Mouse (Mus musculus) ovary, adult 18-20 months (tissue): ENCODE data around the gene 2810408A11Rik.
A peak's percentile ranks its signal among the peaks of the same experiment; 100 is the strongest.
"Not testable (repeated sequence)": the region's sequence is repeated elsewhere in the genome, so short reads cannot be mapped to it uniquely, and the experiment has no call there.

Experiments used
- DNase-seq: peaks from one replicate; pipeline ENCODE4 v3.0.0; 2022; ENCODE audit warnings: low spot score, mixed read lengths

The 2810408A11Rik gene

DNA sequence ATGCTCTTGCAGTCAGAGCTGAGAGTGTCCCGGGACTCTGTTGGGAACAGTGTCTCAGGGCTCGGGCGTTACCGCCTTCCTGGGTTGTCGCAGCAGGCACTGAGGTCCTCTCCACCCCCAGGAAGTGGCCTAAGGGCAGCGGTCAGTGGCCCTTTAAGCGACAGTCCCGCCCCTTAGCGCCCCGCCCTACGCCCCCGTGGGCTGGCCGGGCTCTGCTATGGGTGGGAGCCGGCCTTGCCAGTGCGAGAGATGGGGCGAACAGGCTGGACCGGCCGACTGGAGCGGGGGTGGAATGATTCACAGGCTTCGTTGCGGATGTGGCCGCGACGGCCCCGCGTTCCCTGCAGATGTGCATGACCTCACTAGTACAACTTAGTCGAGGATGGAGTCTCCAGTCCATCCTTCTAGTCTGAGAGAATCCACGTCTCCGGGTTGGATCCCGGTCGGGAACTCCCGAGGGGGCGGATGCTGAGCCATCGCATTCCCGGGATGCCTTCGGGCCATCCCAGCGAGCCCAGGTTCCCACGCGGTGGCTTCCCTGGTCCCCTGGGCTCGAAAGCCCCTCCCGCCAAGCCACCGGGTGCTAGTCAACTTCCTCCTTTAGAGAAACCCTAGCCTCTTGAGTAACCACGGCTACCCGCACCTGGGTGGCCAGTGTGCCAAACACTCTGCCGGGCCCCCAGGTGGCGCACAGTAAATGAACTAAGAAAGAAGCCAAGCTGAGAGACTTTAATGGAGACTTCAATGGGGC, 19.8 kb downstream of the 2810408A11Rik start, which contains the start of gene Kctd11:
Gene Kctd11, minus strand, starts transcription at position 554 of the 751 bp plus-strand sequence.
- DNase-seq: peak; percentile 90

DNA sequence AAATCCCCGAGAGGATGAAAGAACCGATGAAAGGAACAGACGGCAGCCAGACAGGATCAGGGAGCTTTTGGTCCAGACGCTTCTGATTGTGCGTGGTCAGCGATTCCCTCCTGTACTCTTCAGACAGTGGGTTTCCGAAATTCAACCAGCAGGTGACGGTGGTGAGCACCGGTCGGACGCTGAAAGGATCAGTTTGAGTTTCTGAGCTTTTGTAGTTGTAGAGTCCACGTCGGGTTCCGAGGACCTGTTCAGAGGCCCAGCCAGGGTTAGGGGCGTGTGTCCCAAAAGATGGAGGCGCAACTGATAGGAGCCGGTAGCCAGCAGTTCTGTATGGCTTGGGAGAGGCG, 20.3 kb downstream of the 2810408A11Rik start:
- DNase-seq: no peak

DNA sequence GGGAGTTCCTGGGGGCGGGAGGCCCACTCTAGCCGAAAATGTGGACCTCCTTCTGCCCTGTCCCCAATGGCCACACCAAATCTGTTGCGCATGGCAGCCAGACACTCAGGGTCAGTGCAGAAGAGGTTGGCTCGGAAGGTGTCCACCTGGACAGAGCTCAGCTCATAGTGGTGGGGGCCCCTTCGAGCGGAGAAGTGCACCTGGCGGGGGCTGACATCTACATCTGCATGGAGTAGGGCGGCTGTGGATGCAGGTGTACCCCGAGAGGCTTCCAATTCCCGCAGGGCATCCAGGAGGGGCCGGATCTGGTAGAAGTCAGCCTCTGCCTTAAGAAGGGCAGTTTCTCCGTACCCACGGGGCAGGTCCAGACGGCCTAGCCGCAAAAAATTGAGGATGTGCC, 21.1 kb downstream of the 2810408A11Rik start:
- no peak for DNase-seq

DNA sequence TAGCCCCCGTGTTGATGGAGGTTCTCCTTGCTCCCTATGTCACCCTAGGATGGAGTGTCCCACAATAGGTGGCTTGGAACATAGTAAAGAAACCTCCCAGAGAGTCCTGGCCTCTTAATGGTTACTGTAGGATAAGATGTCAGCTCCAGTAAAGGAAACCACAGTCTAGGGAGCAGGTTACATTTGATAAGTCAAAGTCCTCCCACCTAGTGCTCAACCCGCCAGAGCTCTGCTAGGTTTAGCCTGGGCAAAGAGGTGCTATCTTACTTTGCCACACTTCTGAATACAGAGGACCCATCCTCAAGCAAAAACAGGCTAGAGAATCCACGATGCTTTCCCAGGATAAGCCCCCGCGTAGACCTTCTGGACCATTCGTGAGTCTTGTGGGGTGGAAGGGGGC, 21.8 kb downstream of the 2810408A11Rik start:
- no peak for DNase-seq

- DNase-seq: no peak
These were observed 22.4 kb downstream of the 2810408A11Rik start for GRCm38 (mm10) chr11:69878399-69878798.

- no peak for DNase-seq
These were observed 22.9 kb downstream of the 2810408A11Rik start, which contains the start of gene Tmem95 for GRCm38 (mm10) chr11:69877878-69878277. Gene Tmem95 (minus strand): TSS chr11:69878018.

DNA sequence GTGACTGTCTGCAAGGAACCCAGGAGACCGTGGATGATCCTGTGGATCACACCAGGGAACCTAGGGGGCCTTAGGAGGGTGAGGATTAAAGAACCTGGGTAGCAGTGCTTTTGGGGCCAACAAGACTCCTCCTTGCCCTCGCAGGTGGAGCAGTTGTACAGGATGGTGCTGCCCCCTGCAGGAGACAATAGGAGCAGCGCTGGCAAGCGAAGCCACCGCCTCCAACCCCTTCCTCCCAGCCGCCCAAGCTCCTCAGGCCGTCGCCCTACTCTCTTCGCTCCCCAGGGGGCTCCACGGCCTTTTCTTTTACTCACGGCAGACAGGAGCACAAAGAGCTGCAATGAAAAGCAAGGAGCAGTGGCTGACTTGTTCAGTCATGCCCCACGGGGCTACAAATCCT, 23.9 kb downstream of the 2810408A11Rik start:
- DNase-seq: peak; percentile 63

DNA sequence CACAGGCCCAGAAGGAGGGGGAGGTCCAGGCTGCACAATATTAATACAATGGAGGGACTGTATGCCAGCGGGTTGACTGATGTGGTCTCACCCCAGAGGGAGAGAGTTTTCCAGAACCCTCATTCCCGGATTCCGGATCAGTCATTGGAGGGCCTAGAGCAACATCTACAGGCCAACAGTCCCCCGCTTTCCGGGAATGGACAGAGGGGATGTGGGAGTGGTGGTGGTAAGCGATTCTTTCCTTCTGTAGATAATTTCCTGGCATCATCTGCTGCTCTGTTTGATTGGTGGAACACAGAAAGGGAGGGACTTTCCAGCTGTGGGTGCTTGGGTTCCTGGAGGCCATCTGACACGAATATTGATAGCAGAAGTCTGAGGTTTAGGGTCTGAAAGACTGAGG, 24.6 kb downstream of the 2810408A11Rik start:
- DNase-seq: no peak

DNA sequence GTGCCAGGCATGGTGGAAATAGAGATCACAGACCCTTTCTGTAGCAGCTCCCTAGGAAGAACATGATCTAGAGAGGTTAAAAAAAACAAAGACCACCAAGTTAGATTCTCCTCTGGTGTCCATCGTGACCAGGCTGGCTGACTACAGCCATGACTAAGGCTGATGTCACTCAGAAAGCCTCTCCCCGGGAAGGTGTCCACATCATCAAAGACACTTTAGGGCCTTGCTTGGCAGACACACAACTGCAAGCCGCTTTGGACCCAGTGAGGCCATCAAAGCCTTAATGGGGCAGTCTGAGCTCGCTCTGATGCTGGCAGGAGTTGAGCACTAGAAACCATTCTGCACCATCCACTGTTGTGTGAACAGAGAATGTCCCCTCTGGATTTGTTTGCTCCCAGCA, 28.3 kb downstream of the 2810408A11Rik start:
- DNase-seq: no peak

- DNase-seq: no peak
These were observed 29.0 kb downstream of the 2810408A11Rik start for GRCm38 (mm10) chr11:69871822-69872221.

GRCm38 (mm10) chr11:69870289-69871069, 30.3 kb downstream of the 2810408A11Rik start:
- no peak for DNase-seq

DNA sequence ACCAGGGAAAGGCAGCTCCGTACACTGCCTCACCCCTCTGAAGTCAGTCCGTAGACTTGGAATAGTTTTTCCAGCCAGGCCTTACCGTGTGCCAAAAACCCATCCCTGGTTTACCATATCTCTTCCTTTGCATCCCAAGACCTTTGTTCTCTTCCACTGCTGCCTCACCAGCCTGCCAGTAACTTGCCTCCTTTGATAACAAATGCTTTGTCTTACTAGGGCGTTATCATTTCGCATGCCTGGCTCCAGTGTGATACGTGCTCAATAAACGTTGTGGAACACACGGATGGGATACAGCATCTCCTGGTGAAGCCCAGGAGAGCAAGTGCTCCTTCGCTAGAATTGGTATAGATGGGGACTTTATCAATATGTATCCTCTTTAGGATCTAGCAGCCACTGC, 33.5 kb downstream of the 2810408A11Rik start:
- no peak for DNase-seq

- DNase-seq: no peak
These were observed 35.2 kb downstream of the 2810408A11Rik start for GRCm38 (mm10) chr11:69865561-69865960.

DNA sequence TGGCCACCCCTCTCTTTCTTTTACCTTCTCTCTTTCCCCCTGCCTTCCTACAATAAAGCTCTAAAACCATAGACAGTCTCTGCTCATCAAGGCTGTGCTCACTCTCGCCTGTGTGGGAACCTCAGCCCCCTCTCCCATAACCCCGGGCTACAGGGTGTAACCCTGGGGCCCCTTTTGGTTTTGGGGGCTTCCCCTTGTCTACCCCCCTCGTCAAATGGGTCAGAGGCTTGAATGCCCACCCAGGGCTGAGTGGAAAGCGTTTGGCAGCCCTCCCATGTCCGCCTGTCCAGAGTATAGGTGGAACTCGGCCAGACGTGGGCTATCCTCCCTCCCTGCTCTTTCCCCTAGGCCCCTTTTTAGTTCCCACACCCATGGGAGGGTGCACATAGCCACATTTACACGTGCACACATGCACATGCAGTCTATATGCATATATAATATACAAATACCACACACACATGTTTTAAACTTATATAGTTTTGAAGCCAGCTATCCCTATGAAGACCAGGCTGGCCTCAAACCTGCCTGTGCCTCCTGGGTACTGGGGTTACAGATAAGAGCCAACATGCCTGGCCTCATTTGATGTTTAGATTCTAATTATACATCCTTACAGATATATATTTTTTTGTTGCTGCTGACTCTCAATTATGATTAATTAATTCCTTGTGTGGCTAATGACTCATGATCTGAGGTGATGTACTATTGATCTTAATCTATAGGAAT, 36.5 kb downstream of the 2810408A11Rik start:
- DNase-seq: no peak

DNA sequence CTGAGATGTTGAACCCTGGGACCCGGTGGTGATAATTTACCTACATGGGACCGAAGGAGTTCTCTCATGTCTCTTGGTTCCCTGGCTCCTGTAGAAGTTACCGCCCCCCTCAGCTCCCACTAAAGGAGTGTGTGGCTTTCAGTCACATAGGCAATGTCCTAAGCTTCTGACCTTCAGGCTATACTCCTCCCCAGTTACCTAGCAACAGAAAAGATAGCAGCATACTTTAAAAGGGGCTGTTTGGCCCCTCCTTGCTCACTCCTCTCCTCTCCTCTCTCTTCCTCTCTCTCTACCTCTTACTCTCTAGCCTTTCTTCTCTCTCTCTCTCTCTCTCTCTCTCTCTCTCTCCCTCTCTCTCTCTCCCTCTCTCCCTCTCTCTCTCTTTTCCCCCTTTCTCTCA, 37.1 kb downstream of the 2810408A11Rik start:
- DNase-seq: not testable (repeated sequence)

DNA sequence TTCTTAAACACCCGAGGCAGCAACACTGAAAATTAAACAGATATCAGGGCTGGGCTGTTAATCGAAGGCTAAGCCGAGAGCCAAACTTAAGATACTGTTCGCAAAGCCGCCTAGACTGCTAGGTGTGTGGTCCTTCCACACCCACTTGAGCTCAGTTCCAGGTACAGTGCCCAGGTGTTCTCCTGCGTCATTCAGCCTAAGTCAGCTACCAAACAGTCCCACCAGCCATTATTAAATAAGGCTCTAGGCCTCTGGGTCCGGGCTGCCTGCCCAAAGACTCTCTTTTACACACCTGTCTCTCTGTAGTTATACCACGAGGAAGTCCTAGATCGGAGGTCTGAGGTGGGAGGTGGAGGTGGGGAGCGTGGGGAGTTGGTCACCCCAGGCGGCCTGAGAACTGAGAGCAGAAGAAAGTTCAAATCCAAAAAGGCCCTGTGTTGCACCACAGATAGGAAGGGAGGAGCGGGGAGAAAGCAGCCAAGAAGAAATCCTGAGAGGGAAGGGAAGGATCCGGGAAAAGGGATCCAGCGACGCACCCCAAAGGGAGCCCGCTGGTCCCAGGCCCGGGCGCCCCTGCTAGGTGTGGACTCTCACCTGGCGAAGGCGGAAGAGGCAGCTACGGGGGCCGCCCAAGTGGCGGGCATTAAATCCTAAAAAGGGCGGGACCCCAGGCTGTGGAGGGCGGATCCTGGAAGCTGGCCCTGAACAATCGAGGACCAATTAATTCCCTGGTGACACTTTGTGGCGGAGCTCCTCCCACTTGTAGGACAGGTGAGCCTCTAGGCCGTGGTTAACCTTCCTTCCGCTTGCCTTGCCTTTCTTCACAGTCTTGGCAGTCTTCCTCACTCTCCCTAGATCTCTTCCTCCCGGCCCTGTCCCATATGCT, 42.4 kb downstream of the 2810408A11Rik start, which contains the start of gene Tnk1:
Gene Tnk1, minus strand, starts transcription at position 618 of the 886 bp plus-strand sequence.
- DNase-seq: no peak

- no peak for DNase-seq
These were observed 45.4 kb downstream of the 2810408A11Rik start for GRCm38 (mm10) chr11:69855347-69855746.

DNA sequence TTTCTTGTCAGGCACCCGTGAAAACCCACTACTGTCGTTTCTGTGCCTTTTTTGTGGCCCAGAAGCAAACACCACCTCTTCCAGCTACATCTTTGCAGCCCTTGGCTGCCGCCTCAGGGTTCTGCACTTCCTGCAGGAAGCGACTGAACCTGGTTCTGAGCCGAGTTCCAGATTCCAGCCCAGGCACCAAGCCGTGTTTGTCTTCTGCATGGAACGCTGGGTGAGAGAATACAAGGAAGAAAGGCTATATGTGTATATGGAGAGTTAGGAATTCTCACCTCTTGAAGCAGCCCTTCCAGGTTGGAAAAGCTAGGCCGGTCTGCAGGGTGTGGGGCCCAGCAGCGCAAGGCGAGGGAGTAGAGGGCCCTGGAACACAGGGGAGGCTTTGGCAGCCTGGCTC, 46.1 kb downstream of the 2810408A11Rik start:
- DNase-seq: no peak

GRCm38 (mm10) chr11:69853994-69854393, 46.8 kb downstream of the 2810408A11Rik start:
- no peak for DNase-seq

GRCm38 (mm10) chr11:69850754-69851153, 50.0 kb downstream of the 2810408A11Rik start:
- no peak for DNase-seq

- DNase-seq: no peak
These were observed 50.9 kb downstream of the 2810408A11Rik start for GRCm38 (mm10) chr11:69849884-69850283.
